In genomic region chr19:43671054-43671453, GRCm38 (mm10) we compare ENCODE assay signal across 27 mouse cellular contexts. TPM values are rescaled to one million over a fixed set of nuclear protein-coding genes. Genes with fewer than 3 reads are reported as not detected.
DNase-seq lines count a peak whose midpoint lies in the region; ATAC-seq and TF ChIP-seq lines count a peak whose summit lies in the region.
"Had no signal": no experiment of that assay in that cellular context is flagged by ENCODE, and none has a peak within 500 bp of the region (broad histone marks: within the 10 kb centered on the region; RNA-seq: fewer than 3 reads in every experiment).

No protein-coding gene starts in this region.

- no peak for TF ChIP-seq CTCF in liver, adult 2 months (IDR thresholded peaks at IDR 0.05; ENCODE audit: low read depth, low read length)

- H3K9ac ChIP-seq in liver, adult 2 months (ENCODE audit: low read depth, low read length) = no peak overlapping the region
- H3K9ac ChIP-seq in liver, embryonic 12.5 days = no peak overlapping the region
- H3K9ac ChIP-seq: kidney, embryonic 15.5 days; liver, embryonic 14.5 days; midbrain, embryonic 12.5 days had no signal

- H3K4me1 ChIP-seq in liver, adult 2 months (ENCODE audit: control insufficient read depth, insufficient read depth, low read length) = peaks cover 9% of the 10 kb centered on the region
- peaks cover 38% of the 10 kb centered on the region for H3K4me1 ChIP-seq in liver, embryonic 12.5 days
- H3K4me1 ChIP-seq in brown adipose tissue, adult 24 weeks (ENCODE audit: control insufficient read depth, insufficient read depth, insufficient read length, low read length) = peaks cover 17% of the 10 kb centered on the region

- no peak overlapping the region for H3K4me2 ChIP-seq in liver, embryonic 12.5 days
- H3K4me2 ChIP-seq: kidney, embryonic 15.5 days; midbrain, embryonic 12.5 days had no signal

- H3K9me3 ChIP-seq in liver, embryonic 12.5 days (replicated peaks) = no peaks in the 10 kb centered on the region
- H3K9me3 ChIP-seq: embryonic facial prominence, embryonic 10.5 days; hindbrain, embryonic 10.5 days; kidney, embryonic 15.5 days; midbrain, embryonic 12.5 days had no signal

- no peaks in the 10 kb centered on the region for H3K27me3 ChIP-seq in liver, adult 2 months (ENCODE audit: control insufficient read depth, insufficient read depth, low read length)
- no peaks in the 10 kb centered on the region for H3K27me3 ChIP-seq in liver, embryonic 12.5 days (replicated peaks)
- H3K27me3 ChIP-seq: kidney, embryonic 15.5 days; midbrain, embryonic 12.5 days; Patski had no signal

- H3K79me2 ChIP-seq in liver, adult 2 months (ENCODE audit: control insufficient read depth, insufficient read depth, low read length) = peaks cover 9% of the 10 kb centered on the region; the same call in 1 of the 2 replicates

- no peaks in the 10 kb centered on the region for H3K36me3 ChIP-seq in liver, adult 2 months (ENCODE audit: control insufficient read depth, insufficient read depth, low read length)
- H3K36me3 ChIP-seq in liver, embryonic 12.5 days = peaks cover 15% of the 10 kb centered on the region
- H3K36me3 ChIP-seq: midbrain, embryonic 12.5 days had no signal

- no peak for TF ChIP-seq POLR2A in liver, adult 2 months (IDR thresholded peaks at IDR 0.05; ENCODE audit: extremely low read depth, insufficient read depth, low read length)

- WGBS in liver, adult 2 months = 69% methylated on average over 7 of the region's 7 CpGs
- WGBS in liver, embryonic 12.5 days (ENCODE audit: insufficient replicate concordance) = 76% methylated on average over 7 of the region's 7 CpGs

- H3K4me3 ChIP-seq in liver, adult 2 months (ENCODE audit: insufficient read depth, low read depth, low read length) = no peak overlapping the region
- no peak overlapping the region for H3K4me3 ChIP-seq in liver, embryonic 12.5 days
- no peak overlapping the region for H3K4me3 ChIP-seq in brown adipose tissue, adult 24 weeks (ENCODE audit: insufficient read depth, low read depth, low read length)
- H3K4me3 ChIP-seq: embryonic facial prominence, embryonic 10.5 days; hindbrain, embryonic 10.5 days; kidney, embryonic 15.5 days; midbrain, embryonic 12.5 days had no signal

- ATAC-seq in liver, embryonic 12.5 days = no peak
- ATAC-seq: CD4-positive, CD25-positive, alpha-beta regulatory T cell, adult 4 months; Patski had no signal

- peak; percentile 75 for DNase-seq in adrenal gland, adult 2 months
- no peak for DNase-seq in adrenal gland, adult 18-20 months (ENCODE audit: low spot score in 2 of 2)
- no peak for DNase-seq in liver, adult 2 months (ENCODE audit: extremely low read depth, low read depth, low spot score)
- DNase-seq in adrenal gland, adult 8-10 months = peak; percentile 75
- DNase-seq in kidney, adult 11 months = no peak
- DNase-seq in layer of hippocampus, adult 18-20 months (ENCODE audit: low spot score in 2 of 2) = no peak
- DNase-seq: cerebellum, adult 8-10 months; gastrocnemius, postnatal 10 days; heart, adult 18-20 months; kidney, postnatal 4 days; thymus, adult 2 months had no signal

- peak overlapping the region; percentile 24 for H3K27ac ChIP-seq in liver, adult 2 months (replicated peaks; ENCODE audit: insufficient read depth, low read depth, low read length)
- no peak overlapping the region for H3K27ac ChIP-seq in liver, embryonic 12.5 days
- peak overlapping the region; percentile 7; the same call in 1 of the 2 replicates for H3K27ac ChIP-seq in brown adipose tissue, adult 24 weeks (replicated peaks; ENCODE audit: low read depth, low read length)
- H3K27ac ChIP-seq: embryonic facial prominence, embryonic 10.5 days; hindbrain, embryonic 10.5 days; kidney, embryonic 15.5 days; liver, embryonic 14.5 days; midbrain, embryonic 12.5 days had no signal

RNA-seq across cellular contexts. Expression of gene Slc25a28, which starts 3.6 kb away (rescaled TPM):
- 10 to 100 TPM; 62.3 to 73.1 TPM for total RNA-seq in adrenal gland, adult 2 months (2021)
- polyA plus RNA-seq in adrenal gland, adult 2 months (2012; rRNA removed) = 93.6 and 111 TPM in 2 replicates
- total RNA-seq in adrenal gland, adult 18-20 months (2021) = 10 to 100 TPM; 57.5 to 78.5 TPM
- total RNA-seq in liver, adult 2 months (2014; rRNA removed) = 18.2 and 20.5 TPM in 2 replicates
- 33.9 and 43.0 TPM in 2 replicates for polyA plus RNA-seq in liver, adult 2 months (2012; rRNA removed)
- 11.6 and 13.4 TPM in 2 replicates for polyA plus RNA-seq in liver, embryonic 12.5 days (2016; fragmentation: Nextera tagmentation; extraction: Ambion mirVana)
- total RNA-seq in adrenal gland, adult 8-10 months (2022) = 100 to 1,000 TPM in 1 of 4 experiments, 10 to 100 TPM in 3; 78.4 to 112 (median 83.7) TPM
- 33.1 and 35.6 TPM in 2 replicates for polyA plus RNA-seq in brown adipose tissue, adult 24 weeks (2012; ENCODE audit: insufficient read depth, insufficient read length, missing spikeins)
- total RNA-seq in layer of hippocampus, adult 18-20 months (2021) = 10 to 100 TPM; 42.4 to 43.8 TPM

RNA-seq across cellular contexts. Expression of gene Entpd7, which starts 18.4 kb away (rescaled TPM):
- total RNA-seq in adrenal gland, adult 2 months (2021) = 10 to 100 TPM; 16.3 to 20.0 TPM
- polyA plus RNA-seq in adrenal gland, adult 2 months (2012; rRNA removed) = 3.6 and 4.0 TPM in 2 replicates
- total RNA-seq in adrenal gland, adult 18-20 months (2021) = 10 to 100 TPM; 13.0 to 20.6 TPM
- 1.5 TPM in 2 replicates for total RNA-seq in liver, adult 2 months (2014; rRNA removed)
- polyA plus RNA-seq in liver, adult 2 months (2012; rRNA removed) = 2.0 TPM in 2 replicates
- 4.1 and 4.9 TPM in 2 replicates for polyA plus RNA-seq in liver, embryonic 12.5 days (2016; fragmentation: Nextera tagmentation; extraction: Ambion mirVana)
- total RNA-seq in adrenal gland, adult 8-10 months (2022) = 10 to 100 TPM; 18.1 to 27.3 (median 23.6) TPM
- 1.7 and 2.0 TPM in 2 replicates for polyA plus RNA-seq in brown adipose tissue, adult 24 weeks (2012; ENCODE audit: insufficient read depth, insufficient read length, missing spikeins)
- 10 to 100 TPM; 15.9 to 16.7 TPM for total RNA-seq in layer of hippocampus, adult 18-20 months (2021)

RNA-seq across cellular contexts. Expression of gene Nkx2-3, which starts 58.9 kb away (rescaled TPM):
- not detected for total RNA-seq in adrenal gland, adult 2 months (2021)
- not detected in 2 replicates for polyA plus RNA-seq in adrenal gland, adult 2 months (2012; rRNA removed)
- not detected for total RNA-seq in adrenal gland, adult 18-20 months (2021)
- not detected in 2 replicates for total RNA-seq in liver, adult 2 months (2014; rRNA removed)
- 0.05 TPM in 1 of 2 replicates, not detected in the other for polyA plus RNA-seq in liver, adult 2 months (2012; rRNA removed)
- polyA plus RNA-seq in liver, embryonic 12.5 days (2016; fragmentation: Nextera tagmentation; extraction: Ambion mirVana) = 0.33 and 1.2 TPM in 2 replicates
- total RNA-seq in adrenal gland, adult 8-10 months (2022) = not detected
- not detected in 2 replicates for polyA plus RNA-seq in brown adipose tissue, adult 24 weeks (2012; ENCODE audit: insufficient read depth, insufficient read length, missing spikeins)
- total RNA-seq in layer of hippocampus, adult 18-20 months (2021) = not detected
- total RNA-seq: gastrocnemius, postnatal 10 days; heart, adult 18-20 months; layer of hippocampus, postnatal 10 days; left cerebral cortex, adult 8-10 months had no signal
- polyA plus RNA-seq: CD4-positive, CD25-positive, alpha-beta regulatory T cell, adult 4 months; heart, embryonic 16.5 days; limb, embryonic 11.5 days; lung, embryonic 16.5 days; neural tube, embryonic 14.5 days; thymus, adult 2 months; urinary bladder, adult 2 months had no signal

Comparison
In these comparisons a context has a peak if more than half of its experiments do, and no peak if none do; other contexts are left out.
1. DNase-seq: peak in adrenal gland, adult 2 months (single experiment) and adrenal gland, adult 8-10 months (single experiment); none in adrenal gland, adult 18-20 months (0 of 2), liver, adult 2 months (single experiment), kidney, adult 11 months (single experiment) and layer of hippocampus, adult 18-20 months (0 of 2).